Mouse (Mus musculus): Measurements from ENCODE around the gene Bod1. TPM values are rescaled to one million over a fixed set of nuclear protein-coding genes. Genes with fewer than 3 reads are reported as not detected.
A peak's percentile ranks its signal among the peaks of the same experiment; 100 is the strongest.

The Bod1 gene
- polyA plus RNA-seq, 1 experiment from 2014 or later = 53.2 TPM

- TF ChIP-seq EP300 (IDR thresholded peaks at IDR 0.05) (no peak), CTCF (IDR thresholded peaks at IDR 0.05) (no peak)
- WGBS = 8% methylated on average over 9 of the region's 9 CpGs
- Histone ChIP-seq H3K9me3 (ENCODE audit: low read length) (no peaks in the 10 kb centered on the region), H3K27ac (ENCODE audit: low read length) (no peak overlapping the region), H3K4me3 (ENCODE audit: low read depth, low read length) (peak overlapping the region; percentile 98), H3K4me1 (ENCODE audit: insufficient read depth, low read depth, low read length) (peaks cover 4% of the 10 kb centered on the region; the same call in 1 of the 2 replicates), H3K4me2 (replicated peaks; ENCODE audit: low read depth, low read length) (peak overlapping the region; percentile 72), H3K9ac (replicated peaks; ENCODE audit: low read depth) (peak overlapping the region; percentile 93), H3K36me3 (ENCODE audit: insufficient read depth, low read length) (no peaks in the 10 kb centered on the region), H3K27me3 (replicated peaks; ENCODE audit: insufficient read depth, low read length) (no peaks in the 10 kb centered on the region)
- DNase-seq (ENCODE audit: low spot score) (peak; percentile 12), ATAC-seq (no peak)
These were observed 482 bp upstream of the Bod1 start for GRCm38 (mm10) chr11:31672170-31672563.

GRCm38 (mm10) chr11:31670468-31670921 lies 1.2 kb downstream of the Bod1 start:
- DNase-seq (ENCODE audit: low spot score) (no peak), ATAC-seq (no peak)
- no peak overlapping the region for H3K27ac ChIP-seq (ENCODE audit: low read length)
- H3K9ac ChIP-seq (replicated peaks; ENCODE audit: low read depth) = no peak overlapping the region
- no peaks in the 10 kb centered on the region for H3K27me3 ChIP-seq (replicated peaks; ENCODE audit: insufficient read depth, low read length)
- no peak overlapping the region for H3K4me3 ChIP-seq (ENCODE audit: low read depth, low read length)
- TF ChIP-seq CTCF (IDR thresholded peaks at IDR 0.05) (no peak), EP300 (IDR thresholded peaks at IDR 0.05) (no peak)
- no peaks in the 10 kb centered on the region for H3K36me3 ChIP-seq (ENCODE audit: insufficient read depth, low read length)
- no peaks in the 10 kb centered on the region for H3K9me3 ChIP-seq (ENCODE audit: low read length)
- WGBS = 62% methylated on average over 5 of the region's 5 CpGs
- peak overlapping the region; percentile 28 for H3K4me2 ChIP-seq (replicated peaks; ENCODE audit: low read depth, low read length)
- H3K4me1 ChIP-seq (ENCODE audit: insufficient read depth, low read depth, low read length) = peaks cover 4% of the 10 kb centered on the region; the same call in 1 of the 2 replicates

GRCm38 (mm10) chr11:31669172-31669869 lies 2.4 kb downstream of the Bod1 start:
- Histone ChIP-seq H3K9me3 (ENCODE audit: low read length) (no peaks in the 10 kb centered on the region), H3K27me3 (replicated peaks; ENCODE audit: insufficient read depth, low read length) (no peaks in the 10 kb centered on the region), H3K9ac (replicated peaks; ENCODE audit: low read depth) (no peak overlapping the region), H3K4me2 (replicated peaks; ENCODE audit: low read depth, low read length) (no peak overlapping the region), H3K27ac (ENCODE audit: low read length) (no peak overlapping the region), H3K36me3 (ENCODE audit: insufficient read depth, low read length) (peaks cover 3% of the 10 kb centered on the region; the same call in 1 of the 2 replicates), H3K4me3 (ENCODE audit: low read depth, low read length) (no peak overlapping the region), H3K4me1 (ENCODE audit: insufficient read depth, low read depth, low read length) (peaks cover 4% of the 10 kb centered on the region; the same call in 1 of the 2 replicates)
- TF ChIP-seq EP300 (IDR thresholded peaks at IDR 0.05) (no peak), CTCF (IDR thresholded peaks at IDR 0.05) (no peak)
- WGBS = 89% methylated on average over 9 of the region's 9 CpGs
- ATAC-seq (no peak), DNase-seq (ENCODE audit: low spot score) (no peak)

GRCm38 (mm10) chr11:31664186-31664585 lies 7.5 kb downstream of the Bod1 start:
- peaks cover 5% of the 10 kb centered on the region; the same call in 1 of the 2 replicates for H3K36me3 ChIP-seq (ENCODE audit: insufficient read depth, low read length)
- H3K27ac ChIP-seq (ENCODE audit: low read length) = no peak overlapping the region
- H3K9me3 ChIP-seq (ENCODE audit: low read length) = no peaks in the 10 kb centered on the region
- DNase-seq (ENCODE audit: low spot score) (no peak), ATAC-seq (no peak)
- no peak overlapping the region for H3K9ac ChIP-seq (replicated peaks; ENCODE audit: low read depth)
- TF ChIP-seq EP300 (IDR thresholded peaks at IDR 0.05) (no peak), CTCF (IDR thresholded peaks at IDR 0.05) (peak; percentile 13; the same call in 1 of the 2 replicates)
- H3K27me3 ChIP-seq (replicated peaks; ENCODE audit: insufficient read depth, low read length) = no peaks in the 10 kb centered on the region
- 66% methylated on average over 2 of the region's 2 CpGs for WGBS
- H3K4me1 ChIP-seq (ENCODE audit: insufficient read depth, low read depth, low read length) = no peaks in the 10 kb centered on the region
- no peak overlapping the region for H3K4me3 ChIP-seq (ENCODE audit: low read depth, low read length)
- H3K4me2 ChIP-seq (replicated peaks; ENCODE audit: low read depth, low read length) = no peak overlapping the region

GRCm38 (mm10) chr11:31663501-31663900 lies 8.2 kb downstream of the Bod1 start:
- ATAC-seq = no peak
- WGBS = 85% methylated on average over 4 of the region's 4 CpGs
- Histone ChIP-seq H3K9ac (replicated peaks; ENCODE audit: low read depth) (no peak overlapping the region), H3K4me2 (replicated peaks; ENCODE audit: low read depth, low read length) (no peak overlapping the region), H3K27me3 (replicated peaks; ENCODE audit: insufficient read depth, low read length) (no peaks in the 10 kb centered on the region), H3K9me3 (ENCODE audit: low read length) (no peaks in the 10 kb centered on the region), H3K4me1 (ENCODE audit: insufficient read depth, low read depth, low read length) (no peaks in the 10 kb centered on the region), H3K27ac (ENCODE audit: low read length) (no peak overlapping the region), H3K4me3 (ENCODE audit: low read depth, low read length) (no peak overlapping the region), H3K36me3 (ENCODE audit: insufficient read depth, low read length) (peaks cover 5% of the 10 kb centered on the region; the same call in 1 of the 2 replicates)
- no peak for DNase-seq (ENCODE audit: low spot score)
- TF ChIP-seq CTCF (IDR thresholded peaks at IDR 0.05) = no peak
- TF ChIP-seq EP300 (IDR thresholded peaks at IDR 0.05) = no peak

GRCm38 (mm10) chr11:31662872-31663446 lies 8.7 kb downstream of the Bod1 start:
- no peak overlapping the region for H3K4me2 ChIP-seq (replicated peaks; ENCODE audit: low read depth, low read length)
- TF ChIP-seq CTCF (IDR thresholded peaks at IDR 0.05) (no peak), EP300 (IDR thresholded peaks at IDR 0.05) (no peak)
- no peak overlapping the region for H3K27ac ChIP-seq (ENCODE audit: low read length)
- no peak for ATAC-seq
- H3K4me3 ChIP-seq (ENCODE audit: low read depth, low read length) = no peak overlapping the region
- H3K4me1 ChIP-seq (ENCODE audit: insufficient read depth, low read depth, low read length) = no peaks in the 10 kb centered on the region
- no peaks in the 10 kb centered on the region for H3K9me3 ChIP-seq (ENCODE audit: low read length)
- WGBS = 78% methylated on average over 5 of the region's 5 CpGs
- no peak for DNase-seq (ENCODE audit: low spot score)
- no peak overlapping the region for H3K9ac ChIP-seq (replicated peaks; ENCODE audit: low read depth)
- H3K27me3 ChIP-seq (replicated peaks; ENCODE audit: insufficient read depth, low read length) = no peaks in the 10 kb centered on the region
- peaks cover 5% of the 10 kb centered on the region; the same call in 1 of the 2 replicates for H3K36me3 ChIP-seq (ENCODE audit: insufficient read depth, low read length)

Data from lung, postnatal 0 days (tissue).